Mouse (Mus musculus) ES-E14 (cell line): ENCODE measurements around the gene Bcl9l.

ENCODE experiments used
- CHD2 ChIP-seq: IDR thresholded peaks from 2 replicates; pipeline ENCODE4 v1.6.1; 2014; ENCODE audit warnings: mild to moderate bottlenecking, low read depth, low read length, inconsistent platforms
- HCFC1 ChIP-seq: IDR thresholded peaks from 2 replicates; pipeline ENCODE4 v1.6.1; 2012; ENCODE audit warnings: low read length, inconsistent platforms, borderline replicate concordance; ENCODE audit not compliant: insufficient read depth
- MAFK ChIP-seq: IDR thresholded peaks from 2 replicates; pipeline ENCODE4 v1.6.1; 2014; ENCODE audit warnings: mild to moderate bottlenecking, low read depth, low read length, inconsistent platforms; ENCODE audit not compliant: insufficient read depth
- ZC3H11A ChIP-seq: IDR thresholded peaks from 2 replicates; pipeline ENCODE4 v1.6.1; 2012; ENCODE audit warnings: low read depth, mild to moderate bottlenecking, inconsistent platforms, low read length, borderline replicate concordance
- ZNF384 ChIP-seq: IDR thresholded peaks from 2 replicates; pipeline ENCODE4 v1.6.1; 2012; ENCODE audit warnings: low read depth, low read length, inconsistent platforms

DNA sequence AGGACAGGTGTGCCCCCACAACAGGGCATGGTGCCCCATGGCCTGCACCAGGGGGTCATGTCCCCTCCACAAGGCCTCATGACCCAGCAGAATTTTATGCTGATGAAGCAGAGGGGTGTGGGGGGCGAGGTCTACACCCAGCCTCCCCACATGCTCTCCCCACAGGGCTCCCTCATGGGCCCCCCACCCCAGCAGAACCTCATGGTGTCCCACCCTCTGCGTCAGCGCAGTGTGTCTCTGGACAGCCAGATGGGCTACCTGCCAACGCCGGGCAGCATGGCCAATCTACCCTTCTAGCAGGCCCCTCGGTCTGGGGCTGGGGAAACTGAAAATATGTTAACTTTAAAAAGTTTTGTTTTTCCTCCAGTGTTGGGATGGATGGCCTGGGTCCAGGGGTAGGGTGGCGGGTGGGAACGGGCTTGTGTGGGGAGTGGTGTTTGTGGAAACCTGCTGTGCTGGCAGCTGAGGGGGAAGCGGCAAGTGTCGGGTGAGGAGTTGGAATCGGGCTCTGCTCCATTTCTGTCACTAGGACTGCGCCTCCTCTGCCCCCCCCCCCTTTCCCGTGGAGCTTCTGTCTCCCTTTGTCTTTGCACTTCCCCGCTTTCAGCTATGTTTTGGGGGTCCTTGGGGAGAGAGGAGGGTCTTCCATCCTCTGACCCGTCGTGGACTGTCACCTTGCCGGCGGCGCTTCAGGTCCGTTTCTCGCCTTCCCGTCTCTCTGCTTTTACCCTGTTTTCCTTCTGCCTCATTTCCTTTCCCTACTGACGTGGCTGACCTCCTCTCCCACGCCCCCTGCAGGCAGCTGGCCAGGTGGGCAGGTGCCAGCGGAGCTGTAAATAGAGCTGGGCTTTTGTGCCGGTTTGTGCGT, 27.1 kb downstream of the Bcl9l start:
- TF ChIP-seq ZC3H11A (no peak), CHD2 (no peak), HCFC1 (no peak), ZNF384 (no peak), MAFK (no peak)
